Mouse (Mus musculus) monocyte, adult 5-6 weeks (primary cell): ENCODE results near the gene Zfyve19. TPM values are rescaled to one million over a fixed set of nuclear protein-coding genes. Genes with fewer than 3 reads are reported as not detected.
A peak's percentile ranks its signal among the peaks of the same experiment; 100 is the strongest.

Source experiments
- ATAC-seq: fragments of 153-309, 156-312 bp; replicated peaks from 2 replicates; pipeline ENCODE4 v1.8.0; 2017; ENCODE audit warnings: mild to moderate bottlenecking; ENCODE audit not compliant: low TSS enrichment, insufficient number of reproducible peaks, severe bottlenecking, poor library complexity, low FRiP score
- total RNA-seq: library from RNA; stranded (forward); fragments of 200-1000, 200-491, 200-594 nt; gene quantifications from 3 replicates; pipeline ENCODE4 v1.2.3, GENCODE M21; 2017

The Zfyve19 gene
- total RNA-seq, 1 experiment from 2014 or later = 8.2 TPM

GRCm38 (mm10) chr2:119189029-119189710, 19.2 kb upstream of the Zfyve19 start:
- ATAC-seq = peak; percentile 95

GRCm38 (mm10) chr2:119190969-119191368, 17.4 kb upstream of the Zfyve19 start:
- ATAC-seq = no peak

GRCm38 (mm10) chr2:119194140-119194539, 14.3 kb upstream of the Zfyve19 start:
- no peak for ATAC-seq

GRCm38 (mm10) chr2:119196316-119197108, 11.9 kb upstream of the Zfyve19 start:
- ATAC-seq = no peak

- no peak for ATAC-seq
These were observed 10.9 kb upstream of the Zfyve19 start for GRCm38 (mm10) chr2:119197493-119197892.

DNA sequence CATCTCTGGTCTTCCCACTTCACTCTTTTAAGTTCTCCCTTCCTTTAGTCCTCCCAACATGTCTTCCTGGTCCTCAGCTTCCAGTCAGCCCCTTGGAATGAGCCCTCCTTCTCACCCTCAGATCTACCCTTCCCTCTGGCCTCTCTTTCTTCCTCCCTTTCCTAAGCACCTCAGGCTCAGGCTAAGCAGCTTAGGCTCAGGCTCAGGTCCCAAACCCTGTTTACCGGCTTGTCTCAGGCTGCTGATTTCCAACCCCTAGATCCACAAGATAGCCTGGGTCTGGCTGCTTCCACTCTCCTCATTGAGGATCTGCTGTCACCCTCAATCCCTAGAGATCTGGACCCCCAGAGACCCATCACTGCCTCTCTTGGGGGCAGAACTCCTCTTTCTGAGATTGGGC, 10.4 kb upstream of the Zfyve19 start:
- ATAC-seq = no peak

- ATAC-seq = no peak
These were observed 9.5 kb upstream of the Zfyve19 start for GRCm38 (mm10) chr2:119198934-119199333.

- ATAC-seq = no peak
These were observed 5.4 kb upstream of the Zfyve19 start for GRCm38 (mm10) chr2:119202914-119203453.

GRCm38 (mm10) chr2:119203871-119204460, 4.5 kb upstream of the Zfyve19 start:
- ATAC-seq = no peak

GRCm38 (mm10) chr2:119207961-119208343, 465 bp upstream of the Zfyve19 start:
- ATAC-seq = no peak

DNA sequence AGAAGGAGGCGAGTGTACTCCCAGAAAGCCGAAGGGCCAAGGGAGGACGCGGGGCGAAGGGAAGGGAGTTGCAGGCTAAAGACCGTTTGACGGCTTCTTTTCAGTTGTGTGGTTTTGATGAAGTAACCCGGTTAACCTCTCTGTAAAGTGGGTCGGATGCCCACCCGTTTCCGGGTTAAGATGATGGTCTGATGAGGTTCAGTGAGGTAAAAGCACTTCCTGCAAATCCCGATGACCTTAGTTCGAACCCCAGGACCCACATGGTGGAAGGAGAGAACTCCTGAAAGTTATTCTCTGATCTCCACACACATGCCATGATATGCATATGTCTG, 725 bp downstream of the Zfyve19 start:
- no peak for ATAC-seq

DNA sequence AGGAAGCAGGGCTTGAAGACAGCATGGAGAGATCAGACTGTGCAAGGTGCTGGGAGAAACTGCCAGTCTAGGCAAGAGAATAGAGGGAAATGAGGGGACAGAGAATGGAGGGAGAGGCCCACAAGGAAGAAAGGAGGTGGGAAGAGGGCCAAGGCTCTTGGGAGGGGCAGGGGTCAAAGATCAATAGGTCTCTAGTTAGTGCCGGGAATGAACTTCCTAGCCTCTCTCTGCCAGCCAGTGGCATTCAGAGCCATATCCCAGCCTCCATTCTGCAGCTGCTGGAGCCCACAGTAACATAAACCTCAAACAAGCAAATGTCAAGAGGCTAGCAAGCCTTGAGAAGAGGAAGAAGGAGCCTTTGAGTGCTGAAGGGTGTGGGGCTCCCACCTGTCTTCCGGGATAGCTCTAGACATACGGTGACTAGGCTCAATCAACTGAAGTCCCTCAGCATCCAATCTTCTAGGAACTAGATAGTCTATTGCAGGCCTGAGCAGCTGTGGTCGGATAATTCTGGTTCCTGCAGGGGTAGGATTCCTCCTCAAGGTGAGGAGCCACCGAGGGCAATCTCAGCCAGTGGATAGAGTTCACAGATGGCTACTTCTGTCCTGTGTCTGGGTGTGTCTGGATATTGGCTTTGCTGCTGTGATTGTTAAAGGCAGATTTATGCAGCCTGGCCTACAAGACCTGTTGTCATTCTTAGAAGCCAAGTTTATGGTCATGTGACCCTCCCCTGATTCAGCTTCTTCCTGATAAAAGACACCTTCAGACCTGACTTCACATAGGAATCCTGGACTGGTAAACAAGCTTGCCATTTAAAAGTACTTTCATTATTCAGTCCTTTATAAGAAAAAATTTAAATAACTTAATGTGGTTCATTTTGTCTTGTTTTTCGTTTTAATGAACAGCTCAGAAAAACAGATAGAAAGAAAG, 21.6 kb downstream of the Zfyve19 start, which contains the start of gene Ppp1r14d:
TSS of gene Ppp1r14d (minus strand) at position 132 of the 930 bp plus-strand sequence.
- ATAC-seq = no peak

GRCm38 (mm10) chr2:119236682-119237209, 28.3 kb downstream of the Zfyve19 start:
- no peak for ATAC-seq

DNA sequence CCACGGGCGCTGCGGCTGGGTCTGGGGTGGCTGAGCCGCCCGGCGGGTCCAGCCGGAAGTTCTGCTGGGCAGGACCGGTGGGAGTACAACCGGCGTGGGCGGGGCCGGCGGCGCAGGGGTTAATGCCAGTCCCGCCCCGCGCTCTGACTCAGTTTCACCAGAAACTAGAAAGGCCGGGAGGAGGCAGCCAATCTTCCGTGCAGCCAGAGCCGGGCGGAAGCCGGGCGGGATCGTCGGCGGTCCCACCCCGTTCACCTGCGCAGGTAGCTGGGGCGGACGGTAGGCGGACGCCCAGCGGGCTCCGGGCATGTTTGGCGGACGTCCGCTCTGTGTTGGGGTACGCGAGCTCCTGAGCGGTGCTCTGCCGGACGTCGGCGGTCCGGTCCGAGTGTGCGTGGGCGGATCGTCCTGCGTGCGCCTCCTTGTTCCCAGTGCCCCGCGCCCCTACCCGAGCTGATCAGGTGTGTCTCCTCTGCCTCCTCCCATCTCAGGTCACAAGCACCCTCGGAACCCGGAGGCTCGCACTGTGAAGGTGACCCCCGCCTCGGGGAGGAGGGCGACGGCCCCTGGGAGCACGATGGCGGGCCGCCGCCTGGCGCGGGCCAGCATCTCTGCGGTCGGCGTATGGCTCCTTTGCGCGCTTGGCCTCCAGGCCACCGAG, 28.9 kb downstream of the Zfyve19 start, which contains the start of gene Spint1:
TSS of gene Spint1 (plus strand) at position 153 of the 661 bp plus-strand sequence.
- ATAC-seq = no peak

DNA sequence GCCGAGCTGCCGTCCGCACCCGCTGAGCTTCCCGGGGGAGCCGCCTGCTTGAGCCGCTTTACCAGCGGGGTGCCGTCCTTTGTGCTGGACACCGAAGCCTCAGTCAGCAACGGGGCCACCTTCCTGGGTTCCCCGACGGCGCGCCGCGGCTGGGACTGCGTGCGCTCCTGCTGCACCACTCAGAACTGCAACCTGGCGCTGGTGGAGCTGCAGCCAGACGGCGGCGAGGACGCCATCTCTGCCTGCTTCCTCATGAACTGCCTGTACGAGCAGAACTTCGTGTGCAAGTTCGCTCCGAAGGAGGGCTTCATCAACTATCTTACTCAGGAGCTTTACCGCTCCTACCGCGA, 29.4 kb downstream of the Zfyve19 start:
- no peak for ATAC-seq

DNA sequence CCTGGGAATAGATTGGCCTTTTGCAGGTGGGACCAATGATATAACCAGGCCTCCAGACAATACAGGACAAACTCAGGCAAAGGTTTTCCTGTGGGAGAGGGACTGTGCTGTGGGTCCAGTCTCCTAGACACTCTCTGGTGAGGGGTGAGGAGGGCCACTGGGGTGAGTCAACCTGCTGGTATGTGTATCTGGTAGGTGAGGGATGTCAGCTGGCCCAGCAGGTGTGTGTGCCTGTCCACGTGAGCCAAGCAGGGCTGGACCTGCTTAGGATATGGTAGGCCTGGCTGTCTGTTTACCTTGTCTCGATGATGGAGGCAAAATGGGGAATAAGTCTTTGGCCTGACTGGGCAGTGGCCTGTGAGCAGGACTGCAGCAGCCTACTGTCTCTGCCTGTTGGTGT, 30.3 kb downstream of the Zfyve19 start:
- ATAC-seq = no peak

- ATAC-seq = no peak
These were observed 31.8 kb downstream of the Zfyve19 start for GRCm38 (mm10) chr2:119240075-119240818.
